Comparison of ENCODE assay signal across 7 mouse cellular contexts in the genomic region with DNA sequence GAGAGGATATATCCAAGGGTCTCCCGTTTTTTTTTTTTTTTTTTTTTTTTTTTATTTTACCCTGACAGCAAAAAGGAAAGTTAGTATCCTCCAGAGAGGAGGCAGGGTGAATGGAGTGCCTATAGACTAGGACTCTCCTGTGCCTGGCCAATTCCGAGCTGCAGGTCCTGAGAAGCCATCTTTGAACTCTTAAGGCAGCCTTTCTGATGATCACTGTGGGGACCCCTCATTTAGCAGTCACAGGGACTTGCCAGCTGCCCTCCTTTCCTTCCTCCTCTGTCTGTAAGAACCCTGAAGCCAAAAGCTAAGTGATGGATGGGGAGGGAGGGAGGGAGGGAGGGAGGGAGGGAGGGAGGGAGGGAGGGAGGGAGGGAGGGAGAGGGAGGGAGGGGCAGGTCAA.
A peak's percentile ranks its signal among the peaks of the same experiment; 100 is the strongest.
DNase-seq lines count a peak whose midpoint lies in the region; ATAC-seq and TF ChIP-seq lines count a peak whose summit lies in the region.

No protein-coding gene starts in this region.

- no peak overlapping the region for H3K4me3 ChIP-seq in kidney, adult 2 months (ENCODE audit: insufficient read depth, low read depth, low read length)
- H3K4me3 ChIP-seq in embryonic facial prominence, embryonic 10.5 days: no peak overlapping the region
- no peak overlapping the region for H3K4me3 ChIP-seq in forebrain, embryonic 13.5 days
- no peak overlapping the region for H3K4me3 ChIP-seq in thymus, adult 2 months (ENCODE audit: control insufficient read depth, insufficient read depth, low read length)

- WGBS in kidney, adult 2 months: 27% methylated on average over 2 of the region's 2 CpGs
- 57% methylated on average over 2 of the region's 2 CpGs for WGBS in embryonic facial prominence, embryonic 10.5 days
- whole genome bisulfite sequencing in forebrain, embryonic 13.5 days: 42% methylated on average over 2 of the region's 2 CpGs
- 37% methylated on average over 2 of the region's 2 CpGs for WGBS in thymus, adult 2 months

- ATAC-seq in forebrain, embryonic 13.5 days: no peak

- no peaks in the 10 kb centered on the region for H3K27me3 ChIP-seq in kidney, adult 2 months (replicated peaks; ENCODE audit: control insufficient read depth, insufficient read depth, low read length)
- no peaks in the 10 kb centered on the region; the same call in 1 of the 2 replicates for H3K27me3 ChIP-seq in embryonic facial prominence, embryonic 10.5 days (replicated peaks; ENCODE audit: low read depth, poor library complexity, severe bottlenecking)
- peaks cover 8% of the 10 kb centered on the region; the same call in 1 of the 2 replicates for H3K27me3 ChIP-seq in forebrain, embryonic 13.5 days
- H3K27me3 ChIP-seq in thymus, adult 2 months (ENCODE audit: control insufficient read depth, insufficient read depth, low read length): no peaks in the 10 kb centered on the region

- no peak for TF ChIP-seq POLR2A in kidney, adult 2 months (IDR thresholded peaks at IDR 0.05; ENCODE audit: low read depth, low read length)
- TF ChIP-seq POLR2A in thymus, adult 2 months (IDR thresholded peaks at IDR 0.05; ENCODE audit: control insufficient read depth, extremely low read depth, insufficient read depth, low read length, poor library complexity): no peak

- no peak overlapping the region for H3K9ac ChIP-seq in forebrain, embryonic 13.5 days

- peak overlapping the region; percentile 65 for H3K27ac ChIP-seq in kidney, adult 2 months (ENCODE audit: insufficient read depth, low read depth, low read length)
- H3K27ac ChIP-seq in embryonic facial prominence, embryonic 10.5 days (replicated peaks): peak overlapping the region; percentile 65
- peak overlapping the region; percentile 17 for H3K27ac ChIP-seq in forebrain, embryonic 13.5 days
- no peak overlapping the region for H3K27ac ChIP-seq in thymus, adult 2 months (ENCODE audit: control insufficient read depth, insufficient read depth, low read length)

- no peaks in the 10 kb centered on the region for H3K36me3 ChIP-seq in kidney, adult 2 months (ENCODE audit: control insufficient read depth, insufficient read depth, low read length)
- peaks cover 17% of the 10 kb centered on the region for H3K36me3 ChIP-seq in embryonic facial prominence, embryonic 10.5 days (replicated peaks)
- H3K36me3 ChIP-seq in forebrain, embryonic 13.5 days (ENCODE audit: poor library complexity, severe bottlenecking): no peaks in the 10 kb centered on the region
- no peaks in the 10 kb centered on the region for H3K36me3 ChIP-seq in thymus, adult 2 months (ENCODE audit: control insufficient read depth, insufficient read depth, low read length)

- TF ChIP-seq CTCF in kidney, adult 2 months (conservative IDR thresholded peaks at IDR 0.05; ENCODE audit: insufficient read depth, insufficient read length, low read depth, low read length): no peak
- no peak for TF ChIP-seq CTCF in thymus, adult 2 months (IDR thresholded peaks at IDR 0.05; ENCODE audit: borderline replicate concordance, control insufficient read depth, extremely low read depth, insufficient read depth, low read length, poor library complexity)

- peak overlapping the region; percentile 37; the same call in 1 of the 2 replicates for H3K4me2 ChIP-seq in forebrain, embryonic 13.5 days

- H3K4me1 ChIP-seq in kidney, adult 2 months (ENCODE audit: control insufficient read depth, insufficient read depth, low read length): peaks cover 67% of the 10 kb centered on the region
- H3K4me1 ChIP-seq in embryonic facial prominence, embryonic 10.5 days: peaks cover 84% of the 10 kb centered on the region
- peaks cover 79% of the 10 kb centered on the region for H3K4me1 ChIP-seq in forebrain, embryonic 13.5 days
- peaks cover 4% of the 10 kb centered on the region; the same call in 1 of the 2 replicates for H3K4me1 ChIP-seq in thymus, adult 2 months (replicated peaks; ENCODE audit: control insufficient read depth, insufficient read depth, low read length)

- H3K9me3 ChIP-seq in embryonic facial prominence, embryonic 10.5 days: no peaks in the 10 kb centered on the region
- H3K9me3 ChIP-seq in forebrain, embryonic 13.5 days (replicated peaks): no peaks in the 10 kb centered on the region

- no peak for DNase-seq in kidney, adult 2 months
- DNase-seq in kidney, adult 9 months: no peak
- DNase-seq in embryonic facial prominence, embryonic 10.5 days (ENCODE audit: low spot score): no peak
- peak; percentile 44 for DNase-seq in lung, postnatal 25 days (ENCODE audit: low spot score)
- DNase-seq in ovary, postnatal 14 days (ENCODE audit: low spot score): no peak
- no peak for DNase-seq in thymus, adult 2 months
